Mouse (Mus musculus): ENCODE data around the gene Chd2. TPM values are rescaled to one million over a fixed set of nuclear protein-coding genes. Genes with fewer than 3 reads are reported as not detected.

Gene Chd2
- polyA plus RNA-seq (2015; fragmentation: Nextera tagmentation; extraction: Ambion mirVana), result 19.7 and 26.6 TPM in 2 replicates

DNA sequence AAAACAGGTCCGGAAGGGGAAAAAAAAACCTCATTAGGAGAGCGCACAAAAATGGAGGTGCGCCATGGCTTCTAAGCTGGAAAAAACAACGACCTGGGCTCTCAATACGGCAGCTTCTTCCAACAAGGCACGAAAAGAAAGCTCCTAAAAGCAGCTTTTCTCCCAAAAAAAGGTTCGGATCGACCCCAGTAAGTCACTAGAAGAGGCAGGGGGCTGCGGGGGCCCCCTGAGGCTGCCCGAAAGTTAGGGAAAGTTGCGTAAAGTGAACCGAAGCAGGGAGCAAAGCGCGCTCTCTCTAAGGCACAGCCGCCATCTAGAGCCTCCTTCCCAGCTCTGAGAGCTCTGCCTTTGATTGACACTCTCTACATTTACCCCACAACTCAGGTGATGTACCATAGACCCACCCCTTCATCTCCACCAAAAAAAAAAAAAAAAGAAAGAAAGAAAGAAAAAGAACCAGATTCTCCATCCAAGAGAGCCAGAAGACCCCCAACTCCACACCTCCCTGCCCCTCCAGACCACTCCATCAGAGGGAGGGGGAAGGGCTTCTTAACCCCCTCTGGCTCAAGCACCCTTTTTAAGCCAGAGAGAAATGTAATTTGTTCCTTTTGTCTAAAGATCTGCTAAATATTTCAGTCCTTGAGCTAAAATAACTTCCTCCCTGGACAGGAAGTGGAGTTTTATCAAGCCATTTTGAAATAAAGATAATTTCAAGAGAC lies at the start of gene Chd2:
TSS of gene Chd2 (minus strand) at position 419 of the 719 bp plus-strand sequence.

Other genes starting within 250 kb of the Chd2 start
- gene Rgma, start 166.3 kb downstream of the Chd2 start, polyA plus RNA-seq (2015; fragmentation: Nextera tagmentation; extraction: Ambion mirVana), result 2.6 and 3.3 TPM in 2 replicates
- 47.5 and 52.7 TPM in 2 replicates for gene Fam174b, start 198.5 kb upstream of the Chd2 start, polyA plus RNA-seq (2015; fragmentation: Nextera tagmentation; extraction: Ambion mirVana)

Measured in urinary bladder, postnatal 0 days (tissue).